Mouse (Mus musculus): Measurements from ENCODE around the gene Dph3.

DNA sequence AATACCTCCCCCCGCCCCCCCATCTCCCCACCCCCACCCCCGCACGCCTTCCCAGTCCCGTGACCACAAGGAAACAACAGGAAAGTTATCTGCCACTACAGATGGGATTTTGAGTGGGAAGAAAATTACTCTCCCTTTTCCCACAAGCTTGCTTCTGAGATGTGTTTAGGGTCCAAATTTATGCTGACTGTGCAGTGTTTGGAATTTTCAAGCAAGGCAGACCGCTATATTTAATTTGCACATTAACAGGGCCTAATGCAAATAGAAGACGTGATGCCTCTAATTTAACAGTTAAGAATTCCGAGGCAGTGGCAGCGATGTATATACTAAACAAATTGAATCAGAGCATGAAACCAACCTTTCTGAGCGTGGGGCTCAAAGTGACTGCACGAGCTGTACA, 30.7 kb downstream of the Dph3 start:
- TF ChIP-seq POLR2A (IDR thresholded peaks at IDR 0.05; ENCODE audit: control insufficient read depth, low read depth, low read length) (no peak), CTCF (IDR thresholded peaks at IDR 0.05; ENCODE audit: control insufficient read depth, insufficient read depth, insufficient replicate concordance, low read depth, low read length) (no peak)

All from testis, adult 2 months (tissue).